Mouse (Mus musculus) thymus, postnatal 0 days (tissue): ENCODE data around the gene Yars. TPM values are rescaled to one million over a fixed set of nuclear protein-coding genes. Genes with fewer than 3 reads are reported as not detected.
"Not testable (repeated sequence)": the region's sequence is repeated elsewhere in the genome, so short reads cannot be mapped to it uniquely, and the experiment has no call there.

Experiments
- DNase-seq: peaks from one replicate; pipeline ENCODE4 v3.0.0-alpha.2; 2015; ENCODE audit warnings: low spot score
- polyA plus RNA-seq: library from polyadenylated mRNA; unstranded; fragments of >200 nt; fragmentation: Nextera tagmentation; extraction: Ambion mirVana; gene quantifications from 2 replicates; pipeline ENCODE4 v1.2.1, GENCODE M21; 2015

The Yars gene
- polyA plus RNA-seq, 1 experiment from 2014 or later = 50.6 TPM

DNA sequence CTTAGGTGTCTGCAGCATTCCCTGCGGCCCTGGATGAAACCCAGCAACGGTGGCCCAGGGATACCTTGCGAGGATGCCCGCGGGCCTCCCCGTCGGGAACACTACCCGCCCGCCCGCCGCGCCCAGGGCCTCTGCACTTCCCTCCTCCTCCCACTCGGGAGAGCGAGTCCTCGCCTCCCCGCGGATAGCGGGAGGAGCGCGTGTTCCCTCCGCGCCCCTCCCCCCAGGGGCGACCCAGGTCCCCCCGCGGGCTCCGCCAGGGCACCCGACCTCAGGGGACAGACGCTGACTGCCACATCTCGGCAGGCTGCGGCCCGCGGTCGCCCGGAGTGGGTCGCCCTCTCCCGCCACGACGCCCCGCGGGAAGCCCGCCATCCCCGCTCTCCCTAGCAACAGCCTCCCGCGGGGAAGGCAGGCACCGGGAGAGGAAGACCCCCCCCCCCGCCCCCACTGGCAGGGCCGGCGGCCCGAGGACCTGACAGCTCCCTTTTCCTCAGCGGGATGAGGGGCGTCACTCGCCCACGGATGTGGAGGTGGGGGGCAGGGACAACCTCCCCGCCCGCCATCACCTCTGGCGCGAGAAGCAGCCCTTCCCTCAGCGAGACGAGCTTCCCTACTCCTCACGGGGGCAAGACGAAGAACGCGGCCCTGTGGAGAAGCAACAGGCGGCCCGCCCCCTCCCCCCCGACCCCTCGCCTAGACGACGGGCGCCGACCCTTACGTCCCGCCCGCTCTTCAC, 588 bp upstream of the Yars start:
- DNase-seq = no peak

DNA sequence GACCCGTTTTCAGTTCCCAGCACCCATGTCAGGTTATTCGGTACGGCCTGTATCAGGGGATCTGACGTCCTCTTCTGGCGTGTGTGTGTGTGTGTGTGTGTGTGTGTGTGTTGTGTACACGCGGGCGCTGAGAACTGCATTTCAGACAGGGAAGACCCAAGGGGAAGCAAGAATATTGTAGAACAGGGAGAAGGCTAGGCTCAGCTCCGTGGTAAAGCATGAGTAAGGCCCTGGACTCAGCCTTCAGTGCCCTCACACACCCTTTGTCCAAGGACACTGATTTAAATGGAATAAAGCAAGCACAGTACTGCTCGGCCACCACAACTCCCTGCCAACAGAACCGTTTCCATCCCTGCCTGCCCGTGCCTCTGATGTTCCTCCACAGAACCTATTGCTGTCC, 978 bp downstream of the Yars start:
- DNase-seq = no peak

GRCm38 (mm10) chr4:129191691-129192090, 2.1 kb downstream of the Yars start:
- no peak for DNase-seq

DNA sequence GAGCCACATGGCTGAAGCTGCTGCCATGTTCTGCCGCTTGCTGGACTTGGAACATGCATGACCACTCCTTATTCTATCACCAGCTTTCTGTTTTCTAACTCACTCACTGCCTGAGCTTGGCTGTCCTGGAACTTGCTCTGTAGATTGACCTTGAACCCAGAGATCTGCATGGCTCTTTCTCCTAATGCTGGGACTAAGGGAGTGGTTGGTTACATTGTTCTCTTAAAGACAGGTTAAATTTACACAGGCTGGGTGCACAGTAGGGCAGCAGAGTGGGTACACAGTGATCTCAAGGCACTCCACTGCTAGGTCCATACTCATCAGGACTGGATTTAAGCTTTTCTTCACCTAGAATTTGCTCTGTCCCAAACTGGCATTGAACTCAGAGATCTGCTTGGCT, 4.7 kb downstream of the Yars start:
- no peak for DNase-seq

- DNase-seq = no peak
Measured at GRCm38 (mm10) chr4:129197514-129197913, 8.0 kb downstream of the Yars start.

DNA sequence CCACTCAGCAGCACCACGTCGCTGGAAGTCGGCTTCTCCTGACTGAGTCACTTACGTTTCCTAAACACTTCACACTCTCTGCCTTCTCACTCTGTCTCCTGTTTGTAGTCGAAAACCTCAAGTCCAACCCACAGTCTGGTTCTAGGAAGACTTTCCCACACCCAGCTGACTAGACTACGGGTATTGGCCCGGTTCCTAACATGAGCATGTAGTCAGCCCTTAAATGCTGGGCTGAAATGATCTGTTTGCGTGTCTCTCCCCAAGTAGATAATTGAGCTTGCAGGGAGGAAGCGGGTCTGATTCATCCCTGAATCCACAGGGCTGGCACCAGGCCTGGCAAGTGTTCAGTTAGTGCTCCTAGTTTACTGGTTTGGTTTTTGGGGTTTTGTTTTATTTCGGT, 15.1 kb downstream of the Yars start:
- no peak for DNase-seq

GRCm38 (mm10) chr4:129206792-129207191, 17.2 kb downstream of the Yars start:
- no peak for DNase-seq

GRCm38 (mm10) chr4:129209504-129209903, 19.9 kb downstream of the Yars start:
- DNase-seq = no peak

DNA sequence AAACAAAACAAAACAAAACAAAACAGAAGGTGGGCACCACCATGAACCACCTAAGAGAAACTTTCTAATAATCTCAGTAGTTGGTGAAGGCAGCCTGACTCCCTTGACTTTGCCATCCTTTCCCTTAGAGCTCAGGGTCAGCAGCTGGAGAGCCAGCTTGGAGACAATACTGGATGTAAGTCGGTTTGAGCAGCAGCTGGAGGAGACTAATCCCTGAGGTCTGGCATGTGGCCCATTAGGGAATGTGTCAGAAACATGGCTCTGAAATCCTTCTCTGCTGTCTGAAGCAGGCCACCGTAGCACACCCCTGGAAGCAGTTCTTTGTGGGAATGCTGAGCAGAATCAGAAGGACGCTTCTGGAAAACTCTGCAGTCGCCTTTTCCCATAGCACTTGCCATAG, 21.9 kb downstream of the Yars start:
- DNase-seq = no peak

DNA sequence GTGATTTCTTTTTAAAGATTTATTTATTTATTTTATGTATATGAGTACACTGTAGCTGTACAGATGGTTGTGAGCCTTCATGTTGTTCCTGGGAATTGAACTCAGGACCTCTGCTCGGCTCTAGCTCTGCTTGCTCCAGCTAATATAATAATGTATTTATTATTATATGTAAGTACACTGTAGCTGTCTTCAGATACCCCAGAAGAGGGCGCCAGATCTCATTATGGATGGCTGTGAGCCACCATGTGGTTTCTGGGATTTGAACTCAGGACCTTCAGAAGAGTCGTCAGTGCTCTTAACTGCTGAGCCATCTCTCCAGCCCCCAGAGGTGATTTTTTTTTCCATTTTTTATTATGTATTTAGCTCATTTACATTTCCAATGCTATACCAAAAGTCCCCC, 22.9 kb downstream of the Yars start:
- DNase-seq = not testable (repeated sequence)

DNA sequence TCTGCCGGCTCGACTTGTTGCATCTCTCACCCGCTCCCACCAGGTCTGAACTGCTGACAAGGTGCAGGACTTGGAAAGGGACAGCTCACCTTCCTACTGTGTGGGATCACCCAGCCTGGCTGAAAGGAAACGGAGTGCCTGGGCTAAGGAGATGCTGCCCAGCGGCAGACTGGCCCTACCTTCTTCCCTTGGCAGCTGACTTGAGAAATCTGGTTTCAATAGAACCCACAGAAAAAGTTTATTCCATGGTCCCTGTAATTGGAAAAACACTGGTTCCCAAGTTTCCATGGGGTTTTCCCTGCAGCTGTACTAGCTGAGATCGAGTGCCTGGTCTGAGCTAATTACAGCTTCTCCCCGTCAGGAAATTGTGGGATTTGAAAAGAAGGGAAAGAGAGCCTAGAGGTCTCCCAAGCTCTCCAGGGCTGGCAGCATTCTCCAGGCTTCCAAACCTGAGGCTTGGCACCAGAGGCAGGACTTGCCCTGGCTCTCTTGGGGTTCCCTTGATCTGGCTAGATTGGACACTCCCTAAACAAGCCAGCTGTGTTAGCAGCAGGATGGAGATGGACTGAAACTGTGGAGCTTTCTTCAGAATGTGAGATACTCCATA, 29.1 kb downstream of the Yars start:
- no peak for DNase-seq

- DNase-seq = no peak
Measured at GRCm38 (mm10) chr4:129219198-129219597, 29.6 kb downstream of the Yars start.

- DNase-seq = no peak
Measured at GRCm38 (mm10) chr4:129220376-129221089, 31.0 kb downstream of the Yars start.

DNA sequence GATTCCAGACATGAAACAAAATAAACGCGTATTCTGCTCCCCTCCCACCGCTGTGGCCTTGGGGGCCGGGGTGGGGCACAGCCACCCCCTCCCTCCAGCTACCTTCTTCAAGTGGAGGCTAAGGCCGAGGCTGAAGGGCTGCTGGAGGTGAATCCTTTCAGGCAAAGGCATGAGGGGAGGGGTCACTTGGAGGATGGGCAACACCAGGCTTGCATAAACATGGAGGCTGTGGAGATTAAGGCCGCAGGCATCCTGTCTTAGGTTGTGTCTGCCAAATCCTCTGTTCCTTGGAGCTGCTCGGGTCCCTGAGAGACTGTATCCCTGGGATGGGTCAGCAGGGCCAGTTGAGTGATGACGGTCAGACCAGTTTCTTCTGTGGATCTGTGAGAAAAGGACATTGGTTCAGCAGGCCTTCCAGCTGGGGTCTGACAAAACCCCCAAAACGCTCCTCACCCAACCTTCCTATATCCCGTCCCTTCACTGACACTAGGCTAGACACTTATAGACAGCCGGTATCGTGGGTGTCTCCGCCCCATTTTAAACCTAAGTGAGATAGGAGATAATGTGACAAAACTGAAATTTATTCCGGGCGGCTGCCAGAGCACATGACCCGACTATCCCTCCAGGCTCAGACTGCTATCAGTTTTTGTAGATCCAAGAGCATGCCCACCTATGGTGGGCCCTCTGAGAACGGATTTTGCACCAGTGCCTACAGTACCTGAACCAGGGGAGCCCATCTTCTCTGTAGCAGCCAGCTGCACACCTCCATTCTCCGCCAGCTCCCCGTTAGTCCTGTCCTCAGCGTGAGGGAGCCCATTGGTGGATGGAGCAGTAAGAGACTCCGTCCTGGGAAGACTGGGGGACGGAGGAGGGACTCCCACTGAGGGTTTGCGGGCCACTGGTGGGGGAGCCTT, 31.8 kb downstream of the Yars start:
- DNase-seq = no peak

DNA sequence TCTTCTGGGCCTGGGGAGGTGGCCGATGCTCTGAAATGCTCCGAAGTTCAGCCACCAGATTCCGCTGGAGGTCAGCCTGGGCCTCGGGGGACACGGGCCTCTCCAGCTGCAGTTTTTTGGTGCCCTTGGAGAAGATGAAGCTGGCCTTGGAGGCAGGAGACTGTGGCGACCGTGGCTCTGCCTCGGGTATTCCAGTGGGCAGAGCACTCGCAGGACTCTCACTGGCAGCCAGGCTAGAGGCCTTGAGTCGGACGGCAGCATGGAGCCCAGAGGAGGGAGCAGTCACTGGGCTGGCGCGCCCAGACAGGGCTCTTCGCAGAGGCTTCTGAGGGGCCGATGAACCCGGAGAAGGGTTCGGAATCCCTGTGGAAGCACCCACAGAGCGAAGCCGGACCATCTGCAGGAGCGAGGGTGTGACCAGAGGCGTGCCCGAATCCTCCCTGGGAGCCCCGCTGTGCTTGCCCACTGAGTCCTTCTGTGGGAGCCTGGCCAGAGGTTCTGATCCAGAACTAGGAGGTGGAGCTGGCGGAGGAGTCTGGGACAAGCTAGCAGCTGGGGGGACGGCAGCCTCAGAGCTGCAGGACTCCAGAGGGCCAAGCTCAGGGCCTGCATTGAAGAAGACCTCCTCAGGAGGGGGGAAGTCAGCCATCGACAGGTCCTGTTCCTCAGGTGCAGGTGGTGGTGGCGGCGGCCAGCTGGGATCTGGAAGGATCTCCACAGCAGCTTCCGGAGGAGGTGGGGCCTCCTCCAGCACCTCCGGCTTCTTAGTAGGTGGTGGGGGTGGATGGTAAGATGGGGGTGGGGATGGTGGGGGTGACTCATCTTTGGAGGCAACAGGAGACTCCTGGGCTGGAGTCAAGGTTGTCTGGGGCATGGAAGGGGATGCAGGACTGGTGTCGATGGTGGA, 32.7 kb downstream of the Yars start:
- no peak for DNase-seq

GRCm38 (mm10) chr4:129223421-129224281, 34.1 kb downstream of the Yars start:
- no peak for DNase-seq

DNA sequence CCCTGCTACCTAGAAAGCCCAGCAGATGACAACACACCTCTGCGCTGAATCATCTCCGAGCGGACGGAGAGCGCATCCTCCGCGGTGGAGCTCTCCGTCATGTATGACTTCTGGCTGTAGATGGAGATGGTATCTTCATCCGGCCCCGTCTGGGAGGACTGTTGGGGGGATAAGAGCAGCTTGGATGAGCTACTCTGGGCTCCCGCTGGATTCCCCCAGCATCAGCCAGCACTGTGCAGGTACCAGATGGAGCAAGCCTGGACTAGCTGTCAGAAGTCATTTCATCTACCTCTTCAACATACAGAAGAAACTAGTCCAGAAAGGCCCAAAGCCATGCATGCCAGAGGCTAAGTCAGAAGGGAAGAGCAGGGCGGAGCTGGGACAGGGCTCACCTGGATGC, 35.8 kb downstream of the Yars start:
- no peak for DNase-seq

DNA sequence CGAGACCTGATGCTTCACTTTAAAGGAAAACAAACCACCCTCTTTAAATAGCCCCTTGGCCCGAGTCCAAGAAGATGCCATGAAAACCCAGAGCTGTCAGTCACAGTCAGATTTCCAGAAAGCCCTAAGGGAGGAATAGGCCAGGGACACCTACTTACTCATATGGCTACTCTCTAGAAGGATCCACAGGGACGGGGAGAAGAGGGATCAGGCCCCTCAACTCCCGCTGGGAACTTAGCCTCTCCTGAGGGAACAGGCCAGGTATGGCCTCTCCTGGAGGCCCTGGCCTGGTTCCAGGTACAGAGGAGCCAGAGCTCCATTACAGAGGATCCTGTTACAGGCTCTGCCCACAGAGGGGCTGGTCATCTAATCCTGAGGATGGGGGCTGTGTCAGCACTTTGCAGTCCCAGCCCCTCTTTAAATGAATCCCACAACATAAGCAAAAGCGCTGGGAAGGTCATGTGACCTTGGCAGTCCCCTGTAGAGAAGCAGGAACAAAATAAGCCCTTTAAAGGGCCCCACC, 36.9 kb downstream of the Yars start:
- no peak for DNase-seq
